Mouse (Mus musculus) thymus, postnatal 10 days (tissue): ENCODE data around the gene Pogz.

ENCODE experiments used
- DNase-seq, 2 experiments: peaks; one replicate each; pipeline ENCODE4 v3.0.0; 2021; ENCODE audit warnings: low spot score in 2 of 2

The Pogz gene

DNA sequence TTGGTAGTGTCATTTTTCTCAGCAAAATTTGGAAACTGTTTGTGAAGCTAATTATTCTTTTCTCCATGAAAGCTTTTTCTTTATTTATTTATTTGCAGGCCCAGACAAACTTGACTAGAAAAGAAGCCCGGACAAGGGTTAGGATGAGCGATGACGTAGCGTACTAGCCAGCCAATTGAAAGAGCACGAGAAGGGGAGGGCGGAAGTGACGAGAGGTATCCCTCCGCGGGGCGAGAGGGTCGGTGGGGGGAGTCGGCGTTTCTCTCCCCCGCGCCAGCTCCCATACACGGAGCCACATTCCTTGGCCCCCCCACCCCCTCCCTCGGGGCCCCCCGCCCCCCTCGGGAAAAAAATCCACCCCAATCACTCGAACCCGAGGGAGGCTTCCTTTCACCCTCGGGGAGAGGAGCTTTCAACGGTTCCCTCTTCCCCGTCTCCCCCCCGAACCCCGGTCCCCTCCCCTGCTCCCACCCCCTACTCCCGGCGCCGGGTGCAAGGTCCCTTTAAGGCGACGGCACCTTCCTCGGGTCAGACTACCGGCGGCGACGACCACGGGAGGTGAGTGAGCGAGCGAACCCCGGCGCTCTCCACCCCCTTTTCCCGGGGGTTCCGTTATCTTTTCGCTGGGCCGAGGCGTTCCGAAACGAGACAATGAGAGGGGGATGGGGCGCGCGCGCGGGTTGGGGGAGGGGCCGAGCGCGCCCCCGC is at the start of gene Pogz:
Pogz (plus strand) TSS at position 385 of the 708 bp plus-strand sequence.
- peak; percentile 94 to 96 for DNase-seq

DNA sequence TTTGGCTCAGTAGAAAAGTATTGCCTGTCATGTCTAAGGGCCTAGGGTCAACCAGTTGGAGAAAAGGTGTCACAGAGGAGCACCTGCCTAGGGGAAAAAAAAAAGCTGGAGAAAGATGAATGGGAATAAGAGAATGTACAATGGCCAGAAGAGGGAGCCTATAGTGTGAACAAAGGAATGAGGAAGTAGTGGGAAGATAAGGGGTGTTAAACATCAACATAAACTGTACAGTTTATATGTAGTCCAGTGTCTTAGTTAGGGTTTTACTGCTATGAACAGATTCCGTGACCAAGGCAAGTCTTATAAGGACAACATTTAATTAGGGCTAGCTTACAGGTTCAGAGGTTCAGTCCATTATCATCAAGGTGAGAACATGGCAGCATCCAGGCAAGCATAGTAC is 48.3 kb upstream of the Pogz start:
- DNase-seq = no peak

DNA sequence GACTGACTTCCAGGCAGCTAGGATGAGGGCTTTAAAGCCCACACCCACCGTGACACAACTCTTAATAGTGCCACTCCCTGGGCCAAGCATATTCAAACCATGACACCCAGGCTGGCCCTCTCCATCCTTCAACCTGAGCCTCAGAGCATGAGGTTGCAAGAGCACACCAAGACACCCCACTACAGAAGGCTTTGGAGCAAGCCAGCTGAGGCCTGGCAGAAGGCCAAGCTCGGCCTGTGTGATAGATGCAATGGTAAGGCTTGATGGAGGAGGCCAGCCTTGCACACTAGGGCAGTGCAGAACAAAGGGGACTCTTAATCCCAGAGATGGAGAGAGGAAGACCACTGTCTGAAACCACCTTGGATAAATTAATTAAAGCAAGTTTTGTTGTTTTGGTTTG is 47.9 kb upstream of the Pogz start:
- DNase-seq = no peak

DNA sequence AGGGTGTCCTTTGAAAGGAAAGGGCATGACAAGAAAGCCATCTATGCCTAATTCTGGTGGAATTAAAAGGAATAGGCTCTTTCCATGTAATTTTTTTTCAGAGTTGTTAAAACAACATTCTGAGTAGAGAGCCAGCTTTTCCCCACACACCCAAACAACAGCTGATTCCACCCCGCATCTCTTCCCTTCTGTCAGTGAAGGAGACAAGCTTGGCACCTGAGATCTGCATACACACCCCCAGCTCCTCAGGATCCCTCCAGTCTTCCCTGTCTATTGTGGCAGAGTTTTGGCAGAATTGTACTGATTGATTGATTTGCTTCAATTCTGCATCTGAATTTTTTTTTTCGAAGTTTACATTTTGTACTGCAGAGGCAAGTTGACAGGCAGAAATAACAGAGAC is 45.1 kb upstream of the Pogz start:
- DNase-seq = no peak

DNA sequence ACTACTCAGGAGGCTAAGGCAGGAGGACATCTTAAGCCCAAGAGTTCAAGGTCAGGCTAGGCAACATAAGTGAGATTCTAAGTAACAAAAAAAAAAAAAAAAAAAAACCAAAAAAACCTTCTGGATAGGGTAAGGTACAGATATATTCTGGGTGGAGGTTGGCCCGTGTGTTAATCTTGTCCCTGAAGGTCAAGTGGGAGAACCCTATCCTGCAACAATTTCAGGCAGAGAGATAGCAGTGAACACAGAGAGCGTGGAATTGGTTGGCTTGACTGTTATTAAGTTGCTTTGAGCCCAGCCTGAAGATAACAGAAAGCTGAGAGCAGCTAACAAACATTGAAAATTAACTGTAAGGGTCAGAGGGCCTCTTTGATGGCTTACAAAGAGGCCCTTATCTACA is 43.7 kb upstream of the Pogz start:
- no peak for DNase-seq

DNA sequence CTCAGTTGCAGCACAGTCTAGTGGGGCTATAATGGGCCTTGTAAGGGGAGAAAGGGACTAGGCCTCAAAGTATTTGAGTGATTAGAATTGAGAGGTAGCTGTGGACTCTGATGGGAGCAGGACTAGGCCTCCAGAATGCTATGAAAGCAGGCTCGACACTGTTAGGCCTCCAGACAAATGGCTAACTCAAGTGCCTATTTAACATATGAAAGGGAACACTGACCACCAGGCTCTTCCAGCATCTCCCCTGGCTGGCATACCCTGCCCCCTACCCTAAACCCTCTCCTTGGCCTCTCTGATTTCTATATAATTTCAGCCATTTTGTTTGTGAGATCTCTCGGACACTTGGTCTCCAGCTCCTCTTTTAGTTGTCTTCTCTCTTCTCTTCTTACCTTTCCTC is 43.0 kb upstream of the Pogz start:
- no peak for DNase-seq

DNA sequence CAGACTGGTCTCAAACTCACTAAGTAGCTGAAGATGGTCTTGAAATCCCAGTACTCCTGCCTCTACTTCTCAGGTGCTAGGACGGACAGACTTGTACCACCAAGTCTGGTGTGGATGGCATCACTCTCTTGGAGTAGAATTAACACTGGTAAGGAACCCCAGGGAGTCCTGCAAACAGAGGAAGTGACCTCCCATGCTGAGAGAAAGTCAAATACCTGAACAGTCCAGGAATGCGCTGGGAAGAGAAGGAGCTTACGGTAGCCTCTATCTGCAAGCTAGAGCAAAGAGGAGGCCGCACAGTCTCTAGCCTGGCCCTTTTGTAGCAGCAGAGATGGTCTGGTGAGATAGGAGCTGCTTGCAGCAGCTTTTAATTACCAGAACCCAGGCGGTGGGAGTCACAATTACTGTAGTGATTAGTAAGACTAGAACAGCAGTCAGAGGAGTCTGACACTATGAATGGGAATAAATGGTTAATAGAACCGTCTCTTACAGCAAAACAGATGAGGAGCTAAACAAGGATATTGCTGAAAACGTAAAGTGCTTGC is 41.7 kb upstream of the Pogz start:
- DNase-seq = no peak

DNA sequence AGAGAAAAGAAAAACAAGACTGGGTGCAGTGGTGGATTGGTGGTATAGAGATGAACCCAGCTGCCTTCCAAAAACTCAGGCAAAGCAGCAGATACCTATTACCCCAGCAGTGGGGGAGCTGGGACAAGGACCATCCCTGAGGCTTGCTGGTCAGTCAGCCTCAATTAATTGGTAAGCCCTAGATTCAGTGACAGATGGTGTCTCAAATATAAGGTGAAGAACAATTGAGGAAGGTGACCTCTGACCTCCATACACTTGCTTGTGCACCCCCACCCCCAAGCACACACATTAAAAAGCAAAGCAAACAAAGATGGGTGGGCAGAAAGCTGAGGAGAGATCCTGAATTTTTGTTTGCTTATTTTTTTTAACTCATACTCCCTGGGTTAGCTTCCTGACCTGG is 41.2 kb upstream of the Pogz start:
- DNase-seq = no peak

DNA sequence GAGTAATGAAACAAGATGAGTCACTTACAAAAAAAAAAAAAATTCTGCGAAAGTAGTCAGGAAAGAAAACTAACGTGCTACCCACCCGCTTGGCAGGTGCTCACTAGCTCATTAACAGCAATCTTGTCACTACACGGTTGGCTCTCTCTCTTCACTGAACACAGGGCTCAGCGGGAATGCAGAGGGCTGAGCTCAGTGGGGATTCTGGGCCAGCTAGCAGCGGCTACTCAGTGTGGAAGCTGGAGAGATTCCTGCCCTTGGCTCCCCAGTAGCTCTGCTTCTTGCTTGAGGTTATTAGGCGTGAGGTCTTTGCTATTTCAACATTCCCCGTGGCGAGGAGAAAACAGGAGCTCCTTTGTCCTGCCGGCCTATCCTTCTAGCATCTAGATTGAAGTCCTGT is 33.2 kb upstream of the Pogz start:
- DNase-seq = no peak

DNA sequence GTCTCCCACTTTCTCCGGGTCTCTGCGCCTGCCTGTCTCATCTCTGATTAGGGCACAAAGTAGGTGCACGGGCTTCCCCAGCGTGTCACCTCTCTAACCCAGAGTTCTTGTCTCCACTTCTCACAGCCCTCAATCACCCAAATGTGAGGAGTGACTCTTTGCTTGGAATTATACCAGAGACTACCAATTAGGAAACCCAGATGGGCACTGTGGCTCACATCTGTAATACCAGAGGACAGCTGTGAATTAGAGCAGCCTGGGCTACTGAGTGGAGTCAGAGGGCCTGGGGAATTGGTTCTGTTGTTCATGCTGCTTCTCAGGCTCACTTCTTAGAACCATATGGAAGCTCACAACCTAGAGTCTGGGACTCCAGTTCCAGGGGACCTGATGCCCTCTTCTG is 32.4 kb upstream of the Pogz start:
- DNase-seq = no peak

DNA sequence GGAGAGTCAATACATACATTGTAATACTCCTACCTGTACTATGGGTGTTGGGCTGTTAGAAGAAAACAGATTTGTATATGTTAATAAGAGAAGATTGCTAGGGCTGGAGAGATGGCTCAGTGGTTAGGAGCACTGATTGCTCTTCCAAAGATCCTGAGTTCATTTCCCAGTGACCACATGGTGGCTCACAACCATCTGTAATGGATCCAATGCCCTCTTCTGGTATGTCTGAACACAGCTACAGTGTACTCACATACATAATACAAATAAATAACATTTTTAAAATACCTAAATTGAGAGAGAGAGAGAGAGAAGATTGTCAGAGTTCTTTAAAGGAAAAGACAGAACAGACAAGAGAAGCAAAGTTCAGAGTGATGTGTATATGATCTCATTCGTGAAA is 29.1 kb upstream of the Pogz start:
- no peak for DNase-seq

DNA sequence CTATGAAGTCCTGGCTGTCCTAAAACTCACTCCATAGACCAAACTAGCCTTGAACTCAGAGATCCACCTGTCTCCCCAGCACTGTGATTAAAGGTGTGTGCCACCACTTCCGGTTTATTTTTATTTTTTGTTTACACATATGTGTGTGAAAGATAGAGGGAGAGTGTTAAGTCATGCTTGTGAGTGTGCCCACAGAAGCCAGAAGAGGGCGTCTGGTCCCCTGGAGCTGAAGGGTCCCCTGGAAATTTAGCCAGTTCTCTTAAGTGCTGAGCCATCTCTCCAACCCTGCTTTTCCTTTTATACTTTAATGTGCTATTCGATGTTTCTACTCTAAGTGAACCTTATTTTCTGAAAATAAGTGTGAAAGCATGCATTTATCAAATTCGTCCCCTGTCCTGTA is 25.7 kb upstream of the Pogz start:
- DNase-seq = peak in 1 of 2 experiments; percentile 36

DNA sequence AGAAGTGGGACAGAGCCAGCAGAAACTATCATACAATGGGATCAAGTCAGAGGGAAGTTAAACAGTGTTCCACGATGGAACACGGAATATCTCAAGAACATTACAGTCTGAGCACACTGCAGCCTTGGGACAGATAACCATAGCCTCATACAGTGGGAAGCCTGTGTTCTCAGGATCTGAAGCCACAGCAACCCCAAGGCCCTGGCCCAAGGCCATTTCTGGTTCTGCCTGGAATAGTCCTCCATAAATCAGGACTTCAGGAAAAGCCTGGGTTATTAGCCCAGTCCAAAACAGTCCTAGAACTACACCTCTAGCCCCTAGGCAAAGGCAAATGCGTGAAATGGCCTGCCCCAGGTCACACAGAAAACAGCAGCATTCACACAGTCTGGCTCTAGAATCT is 23.7 kb upstream of the Pogz start:
- DNase-seq = no peak

DNA sequence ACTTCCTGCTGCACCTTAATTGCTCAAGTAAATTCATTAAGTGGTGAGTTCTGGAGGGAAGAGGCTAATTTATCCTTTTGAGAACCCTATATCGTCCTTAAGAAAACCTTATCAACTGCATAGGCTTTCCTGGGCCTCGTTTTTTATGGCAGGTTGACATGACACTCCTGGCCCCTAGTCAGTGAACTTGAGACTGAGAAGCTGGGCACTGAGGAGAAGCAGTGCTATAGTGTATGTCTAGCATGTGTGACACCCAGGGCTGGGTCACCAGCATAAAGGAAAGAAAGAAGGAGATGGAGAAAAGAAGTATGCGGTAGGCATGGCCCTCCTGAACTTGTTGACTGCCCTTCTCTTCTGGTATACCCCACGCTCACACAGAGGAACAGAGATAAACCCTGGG is 23.3 kb upstream of the Pogz start:
- DNase-seq = no peak

DNA sequence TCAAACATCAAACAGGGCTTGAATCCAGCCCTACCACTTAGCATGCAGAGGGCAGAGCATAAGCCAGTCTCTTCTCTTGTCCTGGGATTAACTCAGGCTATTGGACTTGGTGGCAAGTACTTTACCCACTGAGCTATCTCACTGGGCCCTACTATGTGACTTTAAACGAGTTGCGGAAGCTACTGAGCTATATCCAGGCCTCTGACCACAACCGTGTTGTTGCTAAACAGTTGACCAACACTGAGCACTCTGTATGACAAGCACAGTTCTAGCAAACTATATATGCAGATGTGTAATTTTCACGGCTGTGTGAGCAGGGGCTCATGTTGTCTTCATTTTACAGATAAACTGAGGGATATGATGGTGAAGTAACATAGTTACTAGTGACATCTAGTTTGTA is 22.7 kb upstream of the Pogz start:
- no peak for DNase-seq

DNA sequence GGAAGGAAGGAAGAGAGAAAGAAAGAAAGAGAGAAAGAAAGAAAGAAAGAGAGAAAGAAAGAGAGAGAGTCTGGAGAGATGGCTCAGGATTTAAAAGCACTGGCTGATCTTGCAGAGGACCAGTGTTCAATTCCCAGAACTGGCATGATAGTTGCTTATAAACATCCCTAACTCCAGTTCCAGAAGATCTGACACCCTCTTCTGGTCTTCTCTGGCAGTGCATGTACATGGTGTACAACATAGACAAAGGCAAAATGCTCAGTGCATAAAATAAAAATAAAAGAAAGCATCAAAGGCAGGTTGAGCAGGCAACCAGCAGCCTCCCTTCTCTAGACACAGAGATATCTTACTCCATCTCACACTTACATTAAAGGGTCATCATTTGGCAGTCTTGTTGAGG is 21.8 kb upstream of the Pogz start:
- no peak for DNase-seq

DNA sequence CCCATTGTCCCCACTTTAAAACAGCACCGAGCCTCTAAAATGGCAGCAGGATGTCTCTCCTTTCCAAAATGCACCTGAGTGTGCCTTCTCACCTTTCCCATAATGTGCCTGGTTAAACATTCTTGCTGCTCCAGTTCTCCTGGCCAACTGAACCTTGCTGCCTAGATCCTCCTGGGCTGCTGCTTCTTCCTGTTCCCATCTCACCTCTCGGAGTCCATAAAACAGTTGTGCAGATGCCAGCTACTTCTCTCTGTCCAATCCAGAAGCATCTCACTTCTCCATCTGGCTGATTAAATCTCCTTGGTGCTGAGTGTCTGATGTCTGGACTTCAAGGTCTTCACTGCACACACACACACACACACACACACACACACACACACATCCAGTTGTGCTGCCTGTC is 19.6 kb upstream of the Pogz start:
- DNase-seq = no peak

DNA sequence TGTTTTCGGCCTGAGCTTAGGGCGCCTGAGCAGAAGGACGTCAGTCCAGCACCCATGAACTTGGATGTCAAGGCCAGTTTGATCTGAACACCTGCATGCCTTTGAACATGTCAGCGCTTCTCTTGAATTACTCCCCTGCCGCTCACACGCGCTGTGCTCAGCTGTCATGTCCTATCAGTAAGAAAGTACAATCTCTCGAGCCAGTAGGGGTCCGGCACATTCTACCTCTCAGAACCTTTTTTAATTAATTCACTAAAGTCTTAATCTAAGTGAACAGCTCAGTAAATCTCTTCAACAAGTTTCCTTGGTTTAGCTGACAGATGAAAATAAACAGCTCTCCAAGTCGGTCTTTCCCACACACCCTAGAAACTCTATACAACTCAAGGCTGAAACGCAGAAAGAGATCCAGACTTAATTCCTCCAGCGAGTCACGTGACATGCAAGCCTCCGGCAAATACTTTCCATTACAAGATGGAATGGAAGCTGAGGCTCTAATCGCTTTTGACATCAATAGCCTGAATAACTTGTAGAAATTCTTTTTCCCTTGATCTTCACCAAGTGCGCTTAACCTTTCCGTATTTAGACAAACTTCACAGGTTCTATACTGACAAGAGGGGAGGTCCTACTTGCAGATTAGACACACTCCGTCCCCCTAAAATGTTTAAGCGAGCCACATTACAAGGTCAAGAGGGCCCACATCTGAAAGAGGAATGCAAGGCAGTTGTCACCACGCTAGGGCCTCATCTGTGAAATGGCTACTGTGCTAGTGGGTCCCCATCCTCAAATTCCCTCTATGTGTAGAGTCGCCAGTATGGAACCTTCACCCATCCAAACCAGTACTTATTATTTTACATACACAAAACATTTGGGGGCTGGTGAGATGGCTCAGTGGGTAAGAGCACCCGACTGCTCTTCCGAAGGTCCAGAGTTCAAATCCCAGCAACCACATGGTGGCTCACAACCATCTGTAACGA is 17.6 kb upstream of the Pogz start:
- no peak for DNase-seq

DNA sequence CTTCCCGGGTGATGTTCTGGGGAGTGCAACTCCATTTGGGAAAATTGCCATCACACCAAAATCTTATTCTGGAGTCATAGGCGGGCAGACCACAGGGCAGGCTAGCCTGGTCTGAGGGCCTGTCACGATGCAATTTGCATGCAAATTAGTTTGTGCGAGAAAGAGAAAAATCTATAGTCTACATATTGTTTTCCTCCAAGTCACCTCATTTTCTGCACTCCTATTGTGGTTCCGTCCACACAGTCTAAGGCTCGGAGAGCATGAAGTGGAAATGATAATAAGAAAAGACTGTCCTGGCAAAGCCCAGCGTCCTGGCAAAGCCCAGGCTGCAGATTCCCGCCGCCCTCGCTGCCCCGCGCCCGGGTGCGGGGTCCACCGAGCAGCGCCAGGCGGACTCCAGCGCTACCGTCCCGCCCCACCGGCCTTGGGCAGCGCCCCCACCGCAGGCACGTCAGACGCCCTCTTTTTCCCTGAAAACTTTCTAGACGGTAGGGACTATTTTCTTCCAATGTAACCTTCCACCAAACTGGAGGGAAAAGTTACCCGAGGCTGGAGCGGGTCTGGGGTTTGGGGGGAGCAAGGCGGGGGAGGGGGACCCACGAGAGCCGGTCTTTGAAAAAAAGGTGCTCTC is 16.2 kb upstream of the Pogz start:
- DNase-seq = no peak

DNA sequence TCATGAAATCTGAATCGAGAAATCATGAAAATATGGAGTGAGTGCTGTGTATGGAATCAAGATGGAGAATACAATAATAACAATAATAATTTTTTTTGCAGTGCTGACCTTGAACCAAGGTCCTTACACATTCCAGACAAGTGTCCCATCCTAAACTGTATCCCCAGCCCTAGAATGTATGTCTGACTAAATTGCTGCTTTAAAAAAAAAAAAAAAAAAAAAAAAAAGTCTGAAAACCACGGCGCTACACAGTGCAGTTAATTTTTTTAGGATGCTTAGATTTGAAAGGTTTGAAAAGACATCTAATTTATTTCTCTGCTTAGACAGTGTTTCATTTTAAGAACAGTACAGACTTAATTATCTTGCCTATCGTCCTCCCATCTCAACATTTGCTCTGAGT is 15.3 kb upstream of the Pogz start:
- DNase-seq = no peak

DNA sequence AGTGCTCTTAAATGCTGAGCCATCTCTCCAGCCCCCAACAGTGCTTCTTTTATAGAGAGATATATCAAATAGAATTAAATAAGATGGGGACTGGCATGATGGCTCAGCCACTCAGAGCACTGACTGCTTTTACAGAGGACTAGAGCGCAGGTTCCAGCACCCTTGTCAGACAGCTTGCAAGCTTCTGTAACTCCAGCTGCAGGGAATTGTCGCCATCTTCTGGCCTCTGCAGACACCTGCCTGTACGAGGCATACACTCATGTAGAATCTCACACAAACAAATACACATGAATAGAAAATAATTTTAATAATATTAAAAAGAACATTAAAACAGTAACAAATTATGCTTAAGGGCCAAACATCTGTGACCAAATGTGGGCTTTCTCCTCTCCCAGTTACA is 13.3 kb upstream of the Pogz start:
- DNase-seq = no peak

DNA sequence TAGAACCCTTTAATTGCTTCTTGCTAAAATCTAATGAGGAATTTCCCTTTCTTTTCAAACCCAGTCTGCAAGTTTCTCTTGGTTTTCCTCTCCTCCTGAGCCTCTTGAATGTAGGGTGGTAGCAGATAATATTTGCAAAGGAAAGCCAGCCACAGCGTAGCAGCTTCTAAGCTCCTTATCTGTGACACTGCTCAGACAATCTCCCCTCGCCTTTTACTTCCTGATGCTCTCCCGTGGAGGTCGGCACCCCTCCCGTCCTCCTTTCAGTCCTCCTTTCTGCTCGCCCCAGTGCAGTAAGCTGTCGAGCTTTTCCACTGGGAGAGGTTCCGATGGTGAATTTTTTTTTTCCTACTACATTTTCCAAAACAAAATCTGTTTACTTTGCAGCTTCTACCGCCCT is 5.3 kb upstream of the Pogz start:
- no peak for DNase-seq

DNA sequence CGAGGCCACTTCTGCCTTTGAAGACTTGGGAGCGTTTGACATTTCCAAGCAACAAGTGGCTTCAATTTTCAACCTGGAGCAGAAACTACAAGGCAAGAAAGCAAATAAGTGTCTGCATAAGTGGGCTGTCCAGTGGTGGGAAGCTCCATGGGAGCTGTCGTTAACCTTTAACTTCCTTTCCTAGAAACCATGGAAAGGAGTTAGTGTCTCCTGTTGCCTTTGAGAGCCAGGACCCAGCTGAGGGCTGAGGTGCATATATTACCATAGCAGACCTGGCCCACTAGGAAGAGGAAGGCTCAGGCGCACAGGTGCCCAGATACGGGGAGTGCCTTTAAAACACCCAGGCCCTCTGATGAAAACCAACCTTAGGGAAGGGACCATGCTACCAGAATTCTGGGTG is 4.7 kb upstream of the Pogz start:
- no peak for DNase-seq
